Mouse (Mus musculus): ENCODE measurements around the gene Cks1b. TPM values are rescaled to one million over a fixed set of nuclear protein-coding genes. Genes with fewer than 3 reads are reported as not detected.

Gene Cks1b
- polyA plus RNA-seq (2021; fragmentation: Nextera tagmentation), result 10.2 and 10.3 TPM in 2 replicates
- long read RNA-seq, experiment 1, partial matches to known transcripts, result 0 of 1 reads
- long read RNA-seq, experiment 1, other reads (novel, unspliced or antisense), result 0 of 1 reads
- long read RNA-seq, experiment 2, partial matches to known transcripts, result 0 of 3 reads
- long read RNA-seq, experiment 2, other reads (novel, unspliced or antisense), result 0 of 3 reads

DNA sequence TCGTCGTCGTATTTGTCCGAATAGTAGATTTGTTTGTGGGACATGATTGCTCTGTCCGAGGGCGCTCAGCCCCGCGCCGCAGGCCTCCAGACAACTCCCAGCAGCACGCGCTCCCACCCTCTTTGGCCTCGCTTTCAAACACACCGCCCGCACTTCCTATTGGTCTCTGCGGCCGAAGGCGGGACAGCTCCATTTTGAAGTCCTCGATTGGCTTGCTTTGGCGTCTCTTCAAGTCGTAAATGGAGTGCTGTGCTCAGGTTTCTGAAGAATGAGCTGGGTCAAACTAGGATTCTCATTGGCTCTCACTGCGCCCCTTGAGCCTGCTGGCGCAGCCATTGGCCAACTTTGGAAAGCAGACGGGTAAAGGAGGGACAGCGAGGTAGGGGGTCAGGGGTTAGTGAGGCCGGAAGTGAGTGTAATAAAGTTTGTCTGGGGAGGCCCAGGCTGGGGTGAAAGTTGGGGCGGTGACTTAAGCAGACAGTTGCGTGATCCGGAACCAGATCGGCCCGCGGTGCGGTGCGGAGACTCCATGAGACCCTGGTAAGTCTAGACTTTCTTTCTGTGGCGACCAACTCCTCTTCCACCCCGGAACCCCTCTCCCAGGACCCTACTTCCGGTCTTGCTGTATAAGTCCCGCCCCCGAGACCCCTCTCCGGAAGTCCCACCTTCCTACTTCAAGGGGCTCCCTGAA is at the start of gene Cks1b, which contains the start of gene Shc1:
Gene Cks1b (minus strand): TSS at position 214 of the 691 bp plus-strand sequence.
Gene Shc1 (plus strand): TSS at position 274 of the 691 bp plus-strand sequence.

DNA sequence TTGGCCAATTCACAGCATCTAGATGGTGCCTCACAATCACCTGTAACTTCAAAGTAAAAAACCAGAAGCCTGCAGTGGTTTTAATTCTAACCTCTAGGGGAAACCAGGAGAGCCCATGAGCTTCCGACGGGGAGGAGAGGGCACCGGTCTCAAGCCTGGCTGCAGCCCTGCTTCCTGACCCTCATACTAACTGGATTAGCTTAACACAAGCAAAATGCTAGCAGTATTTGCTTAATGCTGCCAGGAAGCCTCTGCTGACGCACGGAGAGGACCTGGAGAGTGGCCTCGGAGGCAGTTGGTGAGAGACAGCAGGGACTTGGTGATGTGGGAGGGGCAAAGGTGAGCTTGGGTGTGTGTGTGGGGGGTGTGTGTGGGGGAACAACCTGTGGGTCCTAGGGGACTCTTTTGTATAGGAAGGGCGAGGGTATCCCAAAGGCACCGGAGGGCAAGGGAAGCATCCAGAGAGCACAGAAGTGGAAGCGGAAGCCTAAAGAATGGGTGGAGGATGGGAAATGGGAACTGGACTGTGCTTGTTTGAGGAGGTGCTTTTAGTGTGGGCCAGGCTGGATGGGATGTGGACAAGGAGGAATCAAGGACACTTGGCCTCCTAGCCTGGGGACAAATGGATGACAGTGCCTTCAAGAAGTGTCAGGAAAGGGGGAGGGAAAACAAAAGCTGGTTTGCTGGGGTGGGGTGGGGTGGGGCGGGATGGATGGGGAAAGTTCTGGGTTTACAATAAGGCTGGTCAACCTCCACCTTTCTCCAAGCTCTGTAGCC is 36.4 kb upstream of the Cks1b start, which contains the start of gene Pmvk:
Gene Pmvk (plus strand): TSS at position 141 of the 777 bp plus-strand sequence.

DNA sequence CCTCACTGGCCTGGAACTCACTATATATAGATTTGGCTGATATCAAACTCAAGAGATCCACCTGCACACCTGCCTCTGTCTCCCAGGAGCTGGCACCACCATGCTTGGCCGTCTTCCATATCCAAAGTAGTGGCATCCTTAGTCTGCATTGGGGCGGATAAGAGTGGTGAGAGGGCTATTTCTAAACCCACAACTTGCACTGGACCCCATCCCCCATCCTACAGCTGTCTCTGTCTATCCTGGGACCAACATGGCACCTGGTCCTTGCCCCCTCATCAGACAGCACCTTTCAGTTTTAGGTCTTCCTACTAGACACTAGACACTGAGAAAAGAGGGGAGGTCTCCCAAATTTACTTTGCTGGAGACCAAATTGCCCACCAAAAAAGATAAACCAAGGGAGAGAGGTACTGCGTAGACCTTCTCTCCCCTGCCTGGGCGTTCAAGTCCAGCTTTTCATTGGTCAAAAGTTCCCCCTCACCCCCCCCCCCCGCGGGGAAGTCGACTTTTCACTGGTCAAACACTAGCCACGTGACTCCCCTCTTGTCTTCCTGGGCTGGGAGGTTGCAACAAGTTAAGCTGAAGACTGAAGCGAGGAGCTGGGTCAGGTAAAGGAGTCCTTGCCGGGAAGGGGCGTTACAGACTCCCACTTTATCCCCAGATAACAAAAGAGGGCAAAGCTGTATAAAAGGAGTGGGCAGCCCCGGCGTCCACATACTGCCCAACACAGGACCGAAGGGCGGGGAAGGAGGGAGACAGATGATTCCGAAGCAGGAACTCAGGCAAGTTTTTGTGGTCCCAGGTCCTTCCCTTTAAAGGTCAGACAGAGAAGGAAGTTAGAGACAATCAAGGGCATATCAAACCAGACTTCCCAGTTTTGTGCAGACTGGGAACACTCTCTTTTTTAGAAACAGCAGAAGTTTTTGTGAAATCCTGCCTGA is 18.3 kb upstream of the Cks1b start, which contains the start of gene Pbxip1:
Gene Pbxip1 (plus strand): TSS at position 531 of the 938 bp plus-strand sequence.

DNA sequence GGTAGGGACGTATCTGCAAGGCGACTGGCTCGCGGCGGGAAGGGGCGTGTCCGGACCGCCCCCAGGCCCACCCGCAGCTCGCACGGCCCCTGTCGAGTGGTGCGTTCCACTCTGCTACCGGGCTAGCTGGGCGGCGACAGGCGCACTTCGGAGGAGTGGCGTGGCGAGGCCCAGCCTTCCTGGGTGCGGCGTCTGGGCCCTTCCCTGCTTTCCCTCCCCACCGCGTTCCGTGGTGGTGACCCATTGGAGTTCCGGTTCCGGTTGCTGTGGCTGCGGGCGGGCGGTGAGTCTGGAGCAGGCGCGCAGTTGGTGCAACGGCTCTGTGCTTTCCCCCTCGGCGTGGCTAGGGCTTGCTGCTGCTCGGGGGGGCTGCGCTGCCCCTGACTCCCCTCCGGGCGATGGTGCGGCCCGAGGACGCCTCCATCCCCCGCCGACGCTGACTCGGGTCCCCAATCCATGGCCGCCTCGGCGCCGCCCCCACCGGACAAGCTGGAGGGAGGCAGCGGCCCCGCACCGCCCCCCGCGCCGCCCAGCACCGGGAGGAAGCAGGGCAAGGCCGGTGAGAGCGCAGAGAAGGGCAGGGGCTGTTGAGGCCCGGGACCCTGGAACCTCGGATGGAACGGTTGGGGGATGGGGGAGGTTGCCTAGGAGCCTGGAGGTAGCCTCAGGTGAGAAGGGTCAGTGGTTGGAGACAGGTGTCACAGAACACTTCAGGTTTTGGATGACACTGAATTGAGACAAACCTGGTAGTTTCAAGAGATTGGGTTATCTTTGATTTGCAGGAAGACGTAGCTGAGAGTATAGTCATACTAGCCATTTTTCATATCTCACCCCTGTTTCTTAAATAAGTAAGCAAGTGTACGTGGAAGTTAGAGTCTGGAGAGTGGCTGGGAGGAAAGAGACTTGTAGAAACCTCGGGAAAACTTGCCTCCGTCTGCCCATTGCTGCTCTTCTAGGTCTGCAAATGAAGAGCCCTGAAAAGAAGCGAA is 12.3 kb upstream of the Cks1b start, which contains the start of gene Pygo2:
Gene Pygo2 (plus strand): TSS at position 44 of the 989 bp plus-strand sequence.

DNA sequence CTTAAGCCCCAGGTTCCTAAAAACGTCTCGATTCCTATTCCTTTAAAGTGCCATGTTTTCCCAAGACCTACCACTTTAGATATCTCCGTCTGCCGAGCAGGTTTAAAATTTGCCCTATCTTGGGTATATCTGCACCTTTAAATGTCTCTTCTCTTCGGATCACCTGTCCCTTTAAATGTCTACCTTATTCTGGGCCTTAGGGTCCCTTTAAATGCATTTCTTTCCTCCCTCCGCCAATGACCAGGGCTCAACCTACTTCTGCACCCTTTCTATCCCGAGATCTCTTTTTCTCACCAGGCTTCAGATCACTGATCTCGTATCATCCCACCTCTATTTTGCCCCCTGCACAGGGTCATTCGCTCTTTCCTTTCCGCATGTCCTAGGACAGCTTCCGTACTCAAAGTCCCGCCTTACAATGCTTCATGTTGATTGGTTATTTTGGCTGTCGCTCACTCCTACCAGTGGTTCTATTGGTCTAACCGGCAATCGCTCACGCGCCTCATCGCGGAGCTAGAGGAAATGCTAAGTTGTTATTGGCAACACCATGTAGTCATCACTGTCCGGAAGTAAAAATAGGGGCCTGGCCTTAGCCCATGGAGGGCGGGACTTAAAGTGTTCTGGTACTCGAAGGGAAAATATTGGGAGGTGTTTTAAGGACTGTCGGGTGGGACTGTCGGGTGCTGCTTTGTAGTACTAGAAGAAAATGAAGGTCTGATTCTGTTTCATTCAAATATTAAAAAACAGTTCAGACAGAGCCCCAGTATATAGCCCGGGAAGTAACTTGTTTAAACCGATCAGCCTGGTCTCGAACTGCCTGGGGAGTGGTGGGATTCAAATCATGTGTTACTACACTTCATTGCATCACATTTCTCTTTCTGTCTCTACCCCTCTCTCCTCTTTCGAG is 6.4 kb downstream of the Cks1b start, which contains the start of gene Flad1:
Gene Flad1 (minus strand): TSS at position 381 of the 904 bp plus-strand sequence.

DNA sequence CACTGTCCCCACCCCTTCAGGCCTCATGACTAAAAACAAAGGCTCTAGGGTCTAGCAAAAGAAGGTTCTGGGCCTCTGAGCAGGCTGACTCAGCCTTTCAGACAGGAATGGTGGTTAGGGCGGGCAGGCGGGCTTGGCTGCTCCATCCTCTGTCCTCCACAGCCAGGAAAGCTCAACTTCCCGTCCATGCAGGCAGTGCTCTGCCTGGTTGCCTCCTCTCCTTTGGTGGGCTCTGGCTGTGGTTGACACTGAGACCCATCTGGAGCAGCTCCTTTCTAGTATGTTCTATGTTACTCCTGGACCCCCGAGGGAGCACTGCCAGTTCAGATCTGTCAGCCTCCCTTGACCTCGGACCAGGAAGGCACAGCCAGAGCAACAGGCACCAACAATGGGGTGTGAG is 15.5 kb downstream of the Cks1b start, which contains the start of gene Lenep:
Gene Lenep (minus strand): TSS at position 101 of the 400 bp plus-strand sequence.

DNA sequence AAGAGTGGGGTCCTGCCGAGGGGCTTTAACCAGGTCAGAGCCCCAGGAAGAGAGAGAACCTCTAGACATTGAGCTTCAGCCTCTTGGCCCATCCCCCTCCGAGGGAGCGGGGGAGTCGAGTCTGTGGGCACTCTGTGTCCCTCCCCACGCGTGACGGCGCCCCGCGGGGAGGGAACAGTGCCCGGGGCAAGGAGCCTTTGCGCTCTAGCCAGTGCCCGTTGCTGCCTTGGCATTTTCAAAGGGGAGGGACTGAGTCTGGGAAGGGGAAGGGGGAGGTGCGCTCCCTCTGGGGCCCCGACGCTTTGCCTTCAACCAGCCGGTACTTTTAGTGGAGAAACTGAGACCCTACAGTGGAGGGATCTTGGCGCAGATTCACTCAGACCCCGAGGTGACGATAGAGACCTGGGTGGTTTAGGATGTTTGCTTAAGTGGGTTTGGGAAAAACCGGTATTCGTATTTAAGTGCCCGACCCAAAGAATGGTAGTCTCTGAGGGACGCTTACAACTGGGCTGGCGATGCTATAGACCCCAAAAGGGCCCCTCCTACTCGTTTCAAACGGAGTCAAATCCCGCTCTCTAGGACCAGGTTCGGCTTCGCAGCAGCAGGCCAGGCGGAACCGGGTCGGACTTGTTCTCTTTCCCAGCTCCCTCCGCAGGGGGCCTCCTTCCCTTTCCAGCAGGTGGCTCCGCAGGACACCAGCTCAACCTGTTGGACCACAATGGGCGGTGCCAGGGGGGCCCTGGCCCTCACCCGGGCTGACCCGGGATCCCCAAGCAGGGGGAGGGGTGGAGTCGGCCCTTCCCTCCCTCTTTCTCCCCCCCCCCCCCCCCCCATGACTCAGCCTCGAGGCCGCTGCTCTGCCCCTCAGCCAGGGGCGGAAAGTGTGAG is 23.9 kb downstream of the Cks1b start, which contains the start of gene Zbtb7b:
Gene Zbtb7b (minus strand): TSS at position 771 of the 888 bp plus-strand sequence.

Other genes starting within 250 kb of the Cks1b start
- gene Scamp3, start 240.9 kb downstream of the Cks1b start, polyA plus RNA-seq (2021; fragmentation: Nextera tagmentation), result 79.6 and 80.4 TPM in 2 replicates
- 7.2 and 8.7 TPM in 2 replicates for gene Fam189b, start 235.2 kb downstream of the Cks1b start, polyA plus RNA-seq (2021; fragmentation: Nextera tagmentation)
- 24.0 and 25.6 TPM in 2 replicates for gene Gba, start 215.5 kb downstream of the Cks1b start, polyA plus RNA-seq (2021; fragmentation: Nextera tagmentation)
- 10.7 and 16.8 TPM in 2 replicates for gene Thbs3, start 203.2 kb downstream of the Cks1b start, polyA plus RNA-seq (2021; fragmentation: Nextera tagmentation)
- gene Mtx1, start 191.3 kb downstream of the Cks1b start, polyA plus RNA-seq (2021; fragmentation: Nextera tagmentation), result 125 and 128 TPM in 2 replicates
- gene Muc1, start 189.3 kb downstream of the Cks1b start, polyA plus RNA-seq (2021; fragmentation: Nextera tagmentation), result not detected in 2 replicates
- 237 and 255 TPM in 2 replicates for gene Krtcap2, start 172.4 kb downstream of the Cks1b start, polyA plus RNA-seq (2021; fragmentation: Nextera tagmentation)
- gene Trim46, start 172.1 kb downstream of the Cks1b start, polyA plus RNA-seq (2021; fragmentation: Nextera tagmentation), result 20.0 and 21.4 TPM in 2 replicates
- gene Dpm3, start 159.0 kb downstream of the Cks1b start, polyA plus RNA-seq (2021; fragmentation: Nextera tagmentation), result 320 and 365 TPM in 2 replicates
- 56.9 and 59.5 TPM in 2 replicates for gene Slc50a1, start 147.8 kb downstream of the Cks1b start, polyA plus RNA-seq (2021; fragmentation: Nextera tagmentation)
- 11.3 and 12.4 TPM in 2 replicates for gene Efna1, start 137.2 kb downstream of the Cks1b start, polyA plus RNA-seq (2021; fragmentation: Nextera tagmentation)
- 11.0 and 12.5 TPM in 2 replicates for gene Efna3, start 95.4 kb downstream of the Cks1b start, polyA plus RNA-seq (2021; fragmentation: Nextera tagmentation)
- 0.39 and 0.40 TPM in 2 replicates for gene Efna4, start 80.4 kb downstream of the Cks1b start, polyA plus RNA-seq (2021; fragmentation: Nextera tagmentation)
- 26.6 and 28.2 TPM in 2 replicates for gene Adam15, start 68.4 kb downstream of the Cks1b start, polyA plus RNA-seq (2021; fragmentation: Nextera tagmentation)
- gene Dcst2, start 56.4 kb downstream of the Cks1b start, polyA plus RNA-seq (2021; fragmentation: Nextera tagmentation), result not detected in 2 replicates
- gene Dcst1, start 53.1 kb downstream of the Cks1b start, polyA plus RNA-seq (2021; fragmentation: Nextera tagmentation), result 1.4 TPM in 2 replicates
- gene Zbtb7b, start 23.6 kb downstream of the Cks1b start, polyA plus RNA-seq (2021; fragmentation: Nextera tagmentation), result 0.23 and 0.59 TPM in 2 replicates
- not detected in 2 replicates for gene Lenep, start 15.6 kb downstream of the Cks1b start, polyA plus RNA-seq (2021; fragmentation: Nextera tagmentation)
- 27.2 and 28.1 TPM in 2 replicates for gene Flad1, start 6.5 kb downstream of the Cks1b start, polyA plus RNA-seq (2021; fragmentation: Nextera tagmentation)
- gene Shc1, start 60 bp upstream of the Cks1b start, polyA plus RNA-seq (2021; fragmentation: Nextera tagmentation), result 2.7 and 3.0 TPM in 2 replicates
- 5.8 and 6.2 TPM in 2 replicates for gene Pygo2, start 11.8 kb upstream of the Cks1b start, polyA plus RNA-seq (2021; fragmentation: Nextera tagmentation)
- gene Pbxip1, start 18.3 kb upstream of the Cks1b start, polyA plus RNA-seq (2021; fragmentation: Nextera tagmentation), result 20.1 and 28.3 TPM in 2 replicates
- gene Pmvk, start 36.2 kb upstream of the Cks1b start, polyA plus RNA-seq (2021; fragmentation: Nextera tagmentation), result 64.1 and 68.4 TPM in 2 replicates
- gene Kcnn3, start 101.8 kb upstream of the Cks1b start, polyA plus RNA-seq (2021; fragmentation: Nextera tagmentation), result 4.0 and 5.1 TPM in 2 replicates

Measured in layer of hippocampus, adult 6 months (tissue).